Mouse (Mus musculus): ENCODE data around the gene Tspan3. TPM values are rescaled to one million over a fixed set of nuclear protein-coding genes. Genes with fewer than 3 reads are reported as not detected.
A peak's percentile ranks its signal among the peaks of the same experiment; 100 is the strongest.

Tspan3 gene
- polyA plus RNA-seq, 1 experiment from 2014 or later: 404 TPM

DNA sequence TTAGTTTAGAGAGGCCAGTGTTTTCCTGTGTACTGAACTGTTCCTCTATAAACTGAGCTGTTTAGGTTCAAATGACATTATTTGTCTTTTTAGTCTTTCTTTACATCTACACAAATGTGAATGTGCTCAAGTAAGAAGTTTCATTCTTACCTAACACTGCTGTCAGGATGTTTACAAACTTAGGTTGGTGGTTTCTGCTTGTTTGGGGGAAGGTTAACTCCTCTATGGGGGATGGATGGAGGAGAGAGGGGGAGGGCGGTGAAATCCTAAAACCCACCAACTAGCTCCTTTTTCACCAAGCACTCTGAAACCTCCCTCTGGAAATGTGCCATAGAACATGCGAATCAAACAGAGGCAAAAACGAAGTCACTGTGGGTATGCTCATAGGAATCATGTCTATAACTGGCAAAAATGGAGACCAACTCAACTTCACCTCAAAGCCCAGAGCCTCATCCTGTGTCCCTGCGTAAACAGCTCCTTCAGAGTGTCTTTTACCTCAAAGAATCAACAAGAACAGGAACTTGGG is 12.7 kb downstream of the Tspan3 start:
- Histone ChIP-seq H3K4me3 (replicated peaks) (no peak overlapping the region), H3K27me3 (replicated peaks) (no peaks in the 10 kb centered on the region), H3K36me3 (no peaks in the 10 kb centered on the region), H3K9ac (no peak overlapping the region), H3K4me1 (replicated peaks) (peaks cover 7% of the 10 kb centered on the region; the same call in 1 of the 2 replicates), H3K9me3 (no peaks in the 10 kb centered on the region), H3K4me2 (replicated peaks) (no peak overlapping the region), H3K27ac (0 out of 2 replicates have a peak overlapping the region, but pooled peaks have one; percentile 15)
- 52% methylated on average over 4 of the region's 4 CpGs for WGBS
- no peak for ATAC-seq

DNA sequence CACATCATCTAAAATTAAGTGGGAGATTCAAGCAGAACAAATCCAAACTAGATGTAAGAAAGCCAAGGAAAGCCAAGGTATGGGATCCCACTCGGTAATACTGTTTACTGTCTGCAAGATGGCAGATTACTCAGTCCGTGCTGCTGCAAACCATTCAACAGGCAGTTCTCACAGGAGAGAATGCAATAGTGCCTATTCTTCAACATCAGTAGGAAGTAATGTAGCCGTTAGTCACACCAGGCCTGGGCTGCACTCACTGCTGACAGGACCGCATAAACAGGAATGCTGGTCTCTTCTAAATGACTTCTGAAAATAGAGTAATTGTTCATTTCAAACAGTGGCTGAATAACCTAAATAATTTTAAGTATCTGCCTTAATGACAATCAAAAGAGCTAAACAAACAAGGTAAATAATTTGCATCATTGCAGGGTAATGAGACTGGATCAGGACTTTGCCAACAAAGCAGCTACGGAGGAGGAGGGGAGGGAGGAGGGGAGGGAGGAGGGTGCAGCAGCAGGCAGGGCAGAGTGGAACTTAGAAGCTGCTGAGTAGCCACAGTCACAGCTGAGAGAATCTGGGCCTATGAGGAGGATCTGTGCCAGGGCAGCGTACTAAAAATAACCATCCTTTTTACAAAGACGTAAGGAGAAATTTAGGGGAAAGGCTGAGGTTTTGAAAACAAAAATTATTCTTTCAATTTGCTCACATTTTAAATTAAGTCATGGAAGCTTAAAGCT is 13.4 kb downstream of the Tspan3 start:
- 43% methylated on average over 7 of the region's 7 CpGs for WGBS
- peak overlapping the region; percentile 36; the same call in 1 of the 2 replicates for H3K27ac ChIP-seq
- ATAC-seq: peak; percentile 70

DNA sequence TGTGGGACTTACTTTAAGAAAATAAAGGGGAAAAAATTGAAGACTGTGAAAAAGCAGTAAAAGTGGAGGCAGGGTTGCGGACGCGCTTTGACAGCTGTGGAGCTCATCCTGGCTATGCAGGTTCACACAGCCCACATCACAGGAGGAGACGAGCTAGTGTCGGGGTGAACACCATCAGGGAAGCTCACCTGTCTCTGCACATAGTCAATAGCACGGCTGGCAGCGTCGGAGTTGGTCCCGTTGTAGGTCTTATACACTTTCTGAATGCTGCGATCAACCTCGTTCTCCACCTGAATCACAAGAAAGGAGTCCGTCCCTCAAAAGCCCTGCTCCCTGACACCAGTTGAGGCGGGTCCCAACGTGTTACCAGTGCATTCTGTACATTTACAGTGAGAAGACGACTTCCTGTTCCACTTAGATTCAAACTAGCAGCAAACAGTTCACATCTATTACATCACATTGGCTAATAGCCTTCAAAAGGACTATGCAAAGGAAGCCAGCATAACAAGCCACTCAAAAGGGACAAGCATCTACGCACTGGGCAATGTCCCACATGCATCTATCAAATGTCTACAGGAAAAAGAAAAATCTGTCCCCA is 18.9 kb downstream of the Tspan3 start:
- Histone ChIP-seq H3K4me2 (replicated peaks) (no peak overlapping the region), H3K4me1 (replicated peaks) (no peaks in the 10 kb centered on the region), H3K27ac (no peak overlapping the region), H3K9ac (no peak overlapping the region), H3K4me3 (replicated peaks) (no peak overlapping the region), H3K27me3 (replicated peaks) (no peaks in the 10 kb centered on the region), H3K36me3 (0 out of 2 replicates have a peak, but pooled peaks cover 16% of the 10 kb centered on the region), H3K9me3 (no peaks in the 10 kb centered on the region)
- 91% methylated on average over 16 of the region's 16 CpGs for WGBS
- no peak for ATAC-seq

More for the DNA sequence above, 13.4 kb downstream of the Tspan3 start:
- H3K36me3 ChIP-seq: 0 out of 2 replicates have a peak, but pooled peaks cover 4% of the 10 kb centered on the region
- H3K9me3 ChIP-seq: no peaks in the 10 kb centered on the region
- no peak overlapping the region for H3K4me2 ChIP-seq (replicated peaks)
- H3K27me3 ChIP-seq (replicated peaks): no peaks in the 10 kb centered on the region
- peaks cover 7% of the 10 kb centered on the region; the same call in 1 of the 2 replicates for H3K4me1 ChIP-seq (replicated peaks)
- H3K9ac ChIP-seq: no peak overlapping the region
- no peak overlapping the region for H3K4me3 ChIP-seq (replicated peaks)

DNA sequence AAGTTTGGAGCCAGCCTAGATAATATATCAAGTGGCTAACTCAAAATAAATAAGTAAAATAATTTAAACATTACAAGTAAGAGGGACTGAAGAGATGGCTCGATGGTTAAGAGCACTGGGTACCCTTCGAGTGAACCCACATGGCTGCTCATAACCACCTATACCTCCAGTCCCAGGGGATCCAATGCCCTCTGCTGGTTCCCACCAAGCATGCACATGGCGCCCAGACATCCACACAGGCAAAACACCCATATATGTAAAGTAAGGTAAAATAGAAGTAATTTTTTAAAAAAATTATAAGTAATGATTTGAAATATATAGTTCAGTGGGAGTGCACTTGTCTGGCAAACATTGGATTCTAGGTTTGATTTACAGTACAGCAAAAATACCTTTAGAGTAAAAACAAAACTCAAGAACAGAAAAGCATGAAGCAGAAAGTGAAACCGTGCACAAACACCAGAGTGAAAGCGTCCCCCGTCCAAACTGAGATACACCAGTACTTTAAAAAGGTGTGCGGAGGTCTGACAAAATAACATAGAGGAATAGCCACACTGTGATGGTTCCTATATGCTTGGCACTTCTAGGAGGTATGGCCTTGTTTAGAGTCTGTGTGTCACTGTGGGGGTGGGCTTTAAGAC is 20.8 kb downstream of the Tspan3 start:
- 89% methylated on average over 7 of the region's 7 CpGs for whole genome bisulfite sequencing
- no peak for ATAC-seq
- Histone ChIP-seq H3K27ac (no peak overlapping the region), H3K4me3 (replicated peaks) (no peak overlapping the region), H3K9me3 (no peaks in the 10 kb centered on the region), H3K36me3 (peaks cover 21% of the 10 kb centered on the region), H3K27me3 (replicated peaks) (no peaks in the 10 kb centered on the region), H3K9ac (no peak overlapping the region), H3K4me1 (replicated peaks) (no peaks in the 10 kb centered on the region), H3K4me2 (replicated peaks) (no peak overlapping the region)

DNA sequence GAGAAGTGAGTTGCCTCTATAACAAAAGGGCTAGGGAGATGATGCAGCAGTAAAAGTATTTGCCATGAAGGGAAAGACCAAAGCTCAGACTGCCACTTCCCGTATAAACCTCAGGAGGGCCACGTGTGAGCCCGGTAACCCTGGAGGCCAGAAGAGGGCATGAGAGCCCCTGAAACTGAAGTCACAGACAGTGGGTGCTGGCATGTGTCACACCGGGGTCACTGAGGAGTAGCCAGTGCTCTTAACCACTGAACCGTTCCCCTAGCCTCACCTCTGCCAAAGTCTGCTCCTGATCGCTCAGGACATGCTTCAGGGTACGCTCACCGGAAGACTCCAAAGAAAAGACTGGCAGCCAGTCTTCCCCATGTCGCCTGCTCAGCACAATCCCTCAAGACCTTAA is 23.5 kb downstream of the Tspan3 start:
- no peak overlapping the region for H3K4me3 ChIP-seq (replicated peaks)
- H3K36me3 ChIP-seq: peaks cover 19% of the 10 kb centered on the region
- no peak overlapping the region for H3K4me2 ChIP-seq (replicated peaks)
- no peaks in the 10 kb centered on the region for H3K4me1 ChIP-seq (replicated peaks)
- H3K27ac ChIP-seq: no peak overlapping the region
- 82% methylated on average over 9 of the region's 9 CpGs for WGBS
- H3K27me3 ChIP-seq (replicated peaks): no peaks in the 10 kb centered on the region
- H3K9me3 ChIP-seq: no peaks in the 10 kb centered on the region
- no peak for ATAC-seq
- no peak overlapping the region for H3K9ac ChIP-seq

DNA sequence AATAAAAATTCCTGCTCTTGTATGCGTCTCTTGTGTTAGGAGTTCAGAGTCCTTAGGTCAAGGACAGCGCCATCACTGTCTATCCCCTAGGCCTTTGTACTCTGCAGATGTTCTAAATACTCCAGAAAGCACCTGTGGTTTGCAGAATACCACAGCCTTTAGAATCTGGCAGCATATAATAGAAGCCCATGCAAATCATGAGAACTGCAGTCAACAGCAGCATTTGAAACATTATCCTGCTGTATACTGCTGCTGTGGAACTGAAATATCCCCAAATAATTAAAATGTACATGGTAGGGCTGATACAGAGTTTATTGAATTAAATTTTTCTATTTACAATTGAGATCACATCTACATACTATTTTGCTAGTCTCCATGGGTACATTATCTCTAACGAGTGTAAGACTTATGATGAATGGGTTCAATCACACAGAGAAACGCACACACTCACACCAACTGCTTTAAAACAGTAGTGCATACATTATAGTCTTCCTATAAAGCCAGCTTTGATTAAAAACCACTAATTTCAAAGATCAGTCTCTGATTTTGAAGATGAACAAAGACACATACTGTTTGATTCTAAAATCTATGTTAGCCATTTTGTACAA is 29.6 kb downstream of the Tspan3 start:
- Histone ChIP-seq H3K27me3 (replicated peaks) (no peaks in the 10 kb centered on the region), H3K36me3 (peaks cover 17% of the 10 kb centered on the region), H3K9me3 (no peaks in the 10 kb centered on the region), H3K4me1 (replicated peaks) (no peaks in the 10 kb centered on the region), H3K4me3 (replicated peaks) (no peak overlapping the region), H3K9ac (no peak overlapping the region), H3K4me2 (replicated peaks) (no peak overlapping the region), H3K27ac (no peak overlapping the region)
- no peak for ATAC-seq
- 84% methylated on average over 4 of the region's 4 CpGs for WGBS

DNA sequence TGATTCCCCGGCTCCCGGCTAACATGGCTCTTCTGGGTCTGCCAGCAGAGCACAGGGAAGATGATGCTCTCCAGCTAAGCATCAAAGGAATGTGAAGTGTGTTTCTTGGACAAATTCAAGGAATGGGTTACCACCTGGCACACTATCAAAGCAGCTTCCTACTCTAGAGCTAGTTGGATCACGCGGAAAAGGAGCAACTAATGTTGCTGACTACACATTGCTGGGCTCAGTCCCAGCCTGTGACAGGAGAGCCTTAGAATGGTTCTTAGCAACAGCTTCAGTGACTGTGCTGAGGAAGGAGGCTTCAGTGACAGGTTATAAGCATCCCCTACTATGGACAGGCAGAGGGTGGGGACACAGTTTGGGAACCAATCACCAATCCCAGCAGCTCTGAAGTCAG is 30.7 kb downstream of the Tspan3 start:
- no peak overlapping the region for H3K4me3 ChIP-seq (replicated peaks)
- H3K36me3 ChIP-seq: peaks cover 21% of the 10 kb centered on the region
- 75% methylated on average over 4 of the region's 4 CpGs for whole genome bisulfite sequencing
- H3K27me3 ChIP-seq (replicated peaks): no peaks in the 10 kb centered on the region
- no peaks in the 10 kb centered on the region for H3K4me1 ChIP-seq (replicated peaks)
- H3K4me2 ChIP-seq (replicated peaks): no peak overlapping the region
- H3K27ac ChIP-seq: no peak overlapping the region
- ATAC-seq: no peak
- H3K9me3 ChIP-seq: no peaks in the 10 kb centered on the region
- no peak overlapping the region for H3K9ac ChIP-seq

DNA sequence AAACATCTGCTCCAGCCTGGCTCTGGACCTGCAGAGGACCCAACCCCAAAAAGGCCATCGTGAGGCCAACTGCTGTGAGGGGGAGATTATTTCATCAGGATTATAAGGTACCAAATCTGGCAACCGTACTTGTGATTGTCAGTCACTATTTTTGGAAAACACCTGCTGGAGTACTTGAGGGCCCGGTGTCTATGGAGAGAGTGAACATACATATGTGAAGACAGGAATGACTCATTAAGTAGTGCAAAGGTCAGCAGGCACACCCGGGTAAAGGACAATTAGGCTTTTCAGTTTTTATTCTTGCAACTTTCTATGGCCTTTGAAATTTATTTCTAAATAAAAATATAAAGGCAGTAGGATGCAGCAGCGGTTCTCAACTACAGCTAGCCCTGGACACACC is 31.3 kb downstream of the Tspan3 start:
- 0 out of 2 replicates have a peak, but pooled peaks have one; percentile 53 for ATAC-seq
- Histone ChIP-seq H3K27ac (no peak overlapping the region), H3K27me3 (replicated peaks) (no peaks in the 10 kb centered on the region), H3K9me3 (no peaks in the 10 kb centered on the region), H3K4me1 (replicated peaks) (no peaks in the 10 kb centered on the region), H3K4me3 (replicated peaks) (no peak overlapping the region), H3K9ac (no peak overlapping the region), H3K36me3 (peaks cover 27% of the 10 kb centered on the region), H3K4me2 (replicated peaks) (no peak overlapping the region)
- whole genome bisulfite sequencing: 73% methylated on average over 5 of the region's 5 CpGs

DNA sequence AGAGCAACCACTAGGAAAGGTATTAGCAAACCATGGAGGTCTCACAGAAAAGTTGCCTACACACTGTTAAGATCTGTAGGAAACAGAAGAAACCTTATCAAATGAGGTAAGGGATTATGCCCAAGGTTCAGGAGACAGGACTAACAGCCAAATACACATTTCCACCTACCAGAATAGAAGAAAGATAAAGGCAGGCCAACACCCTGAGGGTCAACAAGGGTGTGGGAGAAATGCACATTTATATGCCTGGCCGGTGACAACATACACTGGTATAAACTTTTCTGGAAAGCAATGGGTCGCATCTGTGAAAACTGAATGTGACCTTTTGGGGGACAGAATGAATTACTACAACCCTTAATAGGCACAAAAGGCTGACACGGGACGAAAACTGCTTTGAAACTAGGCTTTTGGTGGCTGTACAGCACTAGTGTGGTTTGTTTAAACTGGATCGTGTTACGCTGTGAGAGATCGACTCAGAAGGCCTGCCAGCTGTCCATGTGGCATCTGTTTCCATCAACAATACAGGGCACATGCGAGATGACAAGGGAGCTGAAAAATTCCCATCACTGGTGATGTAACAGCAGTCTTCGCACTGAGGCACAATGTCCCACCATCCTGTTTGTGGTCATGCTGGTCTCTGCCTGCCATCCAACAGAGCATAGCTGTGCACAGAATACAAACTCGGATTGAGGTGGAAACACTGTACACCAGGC is 33.3 kb downstream of the Tspan3 start:
- 49% methylated on average over 10 of the region's 10 CpGs for WGBS
- H3K9ac ChIP-seq: no peak overlapping the region
- no peaks in the 10 kb centered on the region for H3K9me3 ChIP-seq
- peaks cover 34% of the 10 kb centered on the region for H3K36me3 ChIP-seq
- H3K27ac ChIP-seq: no peak overlapping the region
- no peak overlapping the region for H3K4me3 ChIP-seq (replicated peaks)
- no peak for ATAC-seq
- H3K4me2 ChIP-seq (replicated peaks): no peak overlapping the region
- no peaks in the 10 kb centered on the region for H3K27me3 ChIP-seq (replicated peaks)
- no peaks in the 10 kb centered on the region for H3K4me1 ChIP-seq (replicated peaks)

DNA sequence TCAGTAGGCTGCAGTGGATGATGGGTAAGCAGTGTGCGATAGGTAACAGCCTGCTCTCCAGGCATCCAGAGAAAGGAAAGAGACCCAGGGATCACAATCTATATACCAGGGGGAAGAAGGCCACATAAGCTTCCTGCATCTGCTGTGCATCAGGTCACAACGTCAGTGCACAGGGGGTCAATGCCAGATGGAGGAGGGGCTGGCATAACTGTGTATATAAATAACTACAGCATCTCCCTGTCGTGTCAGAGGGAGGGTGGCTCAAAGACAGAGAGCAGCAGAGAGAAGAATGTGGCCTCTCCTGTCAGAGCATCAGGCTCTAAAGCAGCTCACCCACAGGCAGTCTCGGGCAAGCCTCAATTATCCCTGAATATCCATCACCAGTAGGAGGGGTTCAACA is 34.7 kb downstream of the Tspan3 start:
- Histone ChIP-seq H3K9me3 (no peaks in the 10 kb centered on the region), H3K4me1 (replicated peaks) (no peaks in the 10 kb centered on the region), H3K4me3 (replicated peaks) (no peak overlapping the region), H3K9ac (no peak overlapping the region), H3K4me2 (replicated peaks) (no peak overlapping the region), H3K27me3 (replicated peaks) (no peaks in the 10 kb centered on the region), H3K36me3 (peaks cover 24% of the 10 kb centered on the region), H3K27ac (no peak overlapping the region)
- ATAC-seq: no peak
- WGBS: 54% methylated on average over 4 of the region's 4 CpGs

DNA sequence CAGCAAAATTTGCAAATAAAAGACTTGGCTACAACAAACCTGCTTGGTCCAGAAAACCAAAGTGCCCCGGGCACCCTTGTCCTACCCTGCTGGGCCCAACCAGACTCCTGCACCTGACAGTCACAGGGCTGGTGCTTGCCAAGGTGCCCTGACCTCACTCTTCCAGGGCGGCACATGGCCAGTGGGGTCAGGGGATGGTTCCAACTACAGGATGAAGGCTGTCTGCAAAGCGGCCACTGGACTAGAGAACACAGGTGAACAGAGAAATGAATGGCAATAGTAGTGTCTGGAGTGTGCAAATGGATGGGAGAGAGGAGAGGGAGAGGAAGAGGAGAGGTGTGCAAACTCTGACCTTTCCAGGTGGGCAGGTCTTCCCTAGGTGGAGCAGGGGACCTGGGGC is 35.3 kb downstream of the Tspan3 start:
- no peaks in the 10 kb centered on the region for H3K27me3 ChIP-seq (replicated peaks)
- H3K4me2 ChIP-seq (replicated peaks): no peak overlapping the region
- no peaks in the 10 kb centered on the region for H3K9me3 ChIP-seq
- 87% methylated on average over 3 of the region's 3 CpGs for WGBS
- H3K9ac ChIP-seq: no peak overlapping the region
- H3K4me3 ChIP-seq (replicated peaks): no peak overlapping the region
- ATAC-seq: no peak
- H3K36me3 ChIP-seq: peaks cover 20% of the 10 kb centered on the region
- no peaks in the 10 kb centered on the region for H3K4me1 ChIP-seq (replicated peaks)
- no peak overlapping the region for H3K27ac ChIP-seq
